Mouse (Mus musculus) MEL-GATA-1-ER (cell line): Measurements from ENCODE around the gene Prr18.
"Not testable (repeated sequence)": the region's sequence is repeated elsewhere in the genome, so short reads cannot be mapped to it uniquely, and the experiment has no call there.

Experiments used
- DNase-seq: peaks from one replicate; pipeline ENCODE4 v3.0.0-alpha.2; 2012; ENCODE audit warnings: low read depth; ENCODE audit errors: extremely low read depth

Prr18 gene

GRCm38 (mm10) chr17:8337159-8337558 is at the start of gene Prr18:
Gene Prr18, plus strand, starts transcription at chr17:8337459.
- not testable (repeated sequence) for DNase-seq

GRCm38 (mm10) chr17:8289993-8290679 is 47.1 kb upstream of the Prr18 start:
- no peak for DNase-seq

GRCm38 (mm10) chr17:8290736-8291135 is 46.5 kb upstream of the Prr18 start:
- no peak for DNase-seq

- DNase-seq: no peak
Measured at GRCm38 (mm10) chr17:8295825-8296224, 41.4 kb upstream of the Prr18 start.

- no peak for DNase-seq
Measured at GRCm38 (mm10) chr17:8296313-8296844, 40.9 kb upstream of the Prr18 start.

- no peak for DNase-seq
Measured at GRCm38 (mm10) chr17:8297746-8298145, 39.5 kb upstream of the Prr18 start.

- no peak for DNase-seq
Measured at GRCm38 (mm10) chr17:8298281-8298680, 39.0 kb upstream of the Prr18 start.

GRCm38 (mm10) chr17:8299524-8299923 is 37.7 kb upstream of the Prr18 start:
- DNase-seq: no peak

- no peak for DNase-seq
Measured at GRCm38 (mm10) chr17:8301515-8301914, 35.7 kb upstream of the Prr18 start.

GRCm38 (mm10) chr17:8302772-8303438 is 34.4 kb upstream of the Prr18 start:
- DNase-seq: no peak

- DNase-seq: no peak
Measured at GRCm38 (mm10) chr17:8303671-8304070, 33.6 kb upstream of the Prr18 start.

GRCm38 (mm10) chr17:8305801-8306200 is 31.5 kb upstream of the Prr18 start:
- DNase-seq: no peak

- DNase-seq: peak; percentile 83
Measured at GRCm38 (mm10) chr17:8310838-8311614, 26.2 kb upstream of the Prr18 start, which contains the start of gene Sft2d1. Gene Sft2d1, plus strand, starts transcription at chr17:8311102.

GRCm38 (mm10) chr17:8311751-8312150 is 25.5 kb upstream of the Prr18 start:
- DNase-seq: peak; percentile 30

GRCm38 (mm10) chr17:8313976-8314375 is 23.3 kb upstream of the Prr18 start:
- DNase-seq: no peak

- DNase-seq: no peak
Measured at GRCm38 (mm10) chr17:8316251-8316650, 21.0 kb upstream of the Prr18 start.

- DNase-seq: not testable (repeated sequence)
Measured at GRCm38 (mm10) chr17:8326877-8327276, 10.4 kb upstream of the Prr18 start.

GRCm38 (mm10) chr17:8328511-8329174 is 8.6 kb upstream of the Prr18 start:
- no peak for DNase-seq

- DNase-seq: no peak
Measured at GRCm38 (mm10) chr17:8330602-8331001, 6.7 kb upstream of the Prr18 start.

- DNase-seq: no peak
Measured at GRCm38 (mm10) chr17:8339666-8340374, 2.6 kb downstream of the Prr18 start.
